Comparison of ENCODE assay signal across 27 mouse cellular contexts in genomic region chr7:139214596-139215340, GRCm38 (mm10). TPM values are rescaled to one million over a fixed set of nuclear protein-coding genes. Genes with fewer than 3 reads are reported as not detected.
A peak's percentile ranks its signal among the peaks of the same experiment; 100 is the strongest.
DNase-seq lines count a peak whose midpoint lies in the region; TF ChIP-seq lines count a peak whose summit lies in the region.
"Had no signal": no experiment of that assay in that cellular context is flagged by ENCODE, and none has a peak within 500 bp of the region (broad histone marks: within the 10 kb centered on the region; RNA-seq: fewer than 3 reads in every experiment).

No protein-coding gene starts in this region.

- intact Hi-C loops in heart, postnatal 25 days (cut with DNase I), result loop anchor here (10.0 kb wide), 1 partner anchor 370 kb away; the partner anchor contains the start of genes Mapk1ip1 and Ppp2r2d

- H3K27me3 ChIP-seq in testis, adult 2 months (ENCODE audit: control insufficient read depth, insufficient read depth, low read length), result no peaks in the 10 kb centered on the region
- H3K27me3 ChIP-seq: embryonic facial prominence, embryonic 12.5 days; forebrain, embryonic 15.5 days; hindbrain, embryonic 13.5 days; limb, embryonic 15.5 days; liver, embryonic 15.5 days; Patski had no signal

- no peak for TF ChIP-seq CTCF in testis, adult 2 months (IDR thresholded peaks at IDR 0.05; ENCODE audit: control insufficient read depth, insufficient read depth, insufficient replicate concordance, low read depth, low read length)

- H3K27ac ChIP-seq in testis, adult 2 months (ENCODE audit: control insufficient read depth, insufficient read depth, low read depth, low read length), result peak overlapping the region; percentile 66
- H3K27ac ChIP-seq: embryonic facial prominence, embryonic 12.5 days; heart, adult 2 months; hindbrain, embryonic 13.5 days; kidney, postnatal 0 days; limb, embryonic 15.5 days; liver, embryonic 15.5 days had no signal

- H3K4me3 ChIP-seq in testis, adult 2 months (ENCODE audit: control insufficient read depth, low read depth, low read length), result peak overlapping the region; percentile 90
- H3K4me3 ChIP-seq: embryonic facial prominence, embryonic 12.5 days; forebrain, embryonic 10.5 days; forebrain, embryonic 15.5 days; heart, adult 2 months; hindbrain, embryonic 13.5 days; limb, embryonic 10.5 days; limb, embryonic 15.5 days; liver, embryonic 15.5 days had no signal

- no peak for TF ChIP-seq POLR2A in testis, adult 2 months (IDR thresholded peaks at IDR 0.05; ENCODE audit: control insufficient read depth, low read depth, low read length)

- H3K36me3 ChIP-seq in testis, adult 2 months (ENCODE audit: control insufficient read depth, insufficient read depth, low read length), result peaks cover 7% of the 10 kb centered on the region
- H3K36me3 ChIP-seq: embryonic facial prominence, embryonic 12.5 days; forebrain, embryonic 10.5 days; forebrain, embryonic 15.5 days; G1E; hindbrain, embryonic 13.5 days; limb, embryonic 10.5 days; limb, embryonic 15.5 days; liver, embryonic 15.5 days had no signal

- DNase-seq in adrenal gland, postnatal 10 days, result peak; percentile 1
- no peak for DNase-seq in adrenal gland, postnatal 4 days (ENCODE audit: low spot score in 2 of 2)
- peak; percentile 3 for DNase-seq in heart, postnatal 4 days
- DNase-seq in heart, postnatal 25 days (ENCODE audit: low spot score), result no peak
- no peak for DNase-seq in testis, postnatal 14 days (ENCODE audit: low spot score)
- DNase-seq in testis, postnatal 10 days (ENCODE audit: low spot score), result peak; percentile 31
- DNase-seq: adrenal gland, postnatal 36 days; cerebellum, postnatal 36 days; heart, postnatal 14 days; kidney, adult 18-20 months; lung, embryonic 14.5 days; lung, postnatal 14 days; midbrain, embryonic 14.5 days had no signal

- peaks cover 2% of the 10 kb centered on the region; the same call in 1 of the 2 replicates for H3K4me1 ChIP-seq in testis, adult 2 months (ENCODE audit: control insufficient read depth, insufficient read depth, low read length)

RNA-seq across cellular contexts. Expression of gene Stk32c, which starts 1.7 kb away (rescaled TPM):
- total RNA-seq in adrenal gland, postnatal 10 days (2021), result 1 to 10 TPM; 2.7 to 3.5 TPM
- total RNA-seq in adrenal gland, postnatal 4 days (2021), result 1 to 10 TPM; 3.8 to 4.3 TPM
- total RNA-seq in heart, postnatal 4 days (2021), result 1 to 10 TPM; 3.3 to 3.4 TPM
- total RNA-seq in heart, postnatal 25 days (2021), result under 1 TPM; 0.73 to 0.99 TPM
- 5.1 and 5.6 TPM in 2 replicates for polyA plus RNA-seq in testis, adult 2 months (2012; rRNA removed)
- total RNA-seq: G1E had no signal
- polyA plus RNA-seq: G1E; heart, embryonic 14.5 days; liver, embryonic 15.5 days had no signal

RNA-seq across cellular contexts. Expression of gene Lrrc27, which starts 2.0 kb away (rescaled TPM):
- 1 to 10 TPM; 3.9 to 7.7 TPM for total RNA-seq in adrenal gland, postnatal 10 days (2021)
- 1 to 10 TPM; 4.5 to 5.6 TPM for total RNA-seq in adrenal gland, postnatal 4 days (2021)
- total RNA-seq in heart, postnatal 4 days (2021), result 1 to 10 TPM; 3.4 to 5.0 TPM
- 10 to 100 TPM; 19.1 to 20.0 TPM for total RNA-seq in heart, postnatal 25 days (2021)
- polyA plus RNA-seq in testis, adult 2 months (2012; rRNA removed), result 863 and 972 TPM in 2 replicates
- total RNA-seq: monocyte, adult 5-6 weeks had no signal
- polyA plus RNA-seq: G1E had no signal

RNA-seq across cellular contexts. Expression of gene Pwwp2b, which starts 33.5 kb away (rescaled TPM):
- 10 to 100 TPM in 1 of 2 experiments, 1 to 10 TPM in 1; 9.2 to 22.2 TPM for total RNA-seq in adrenal gland, postnatal 10 days (2021)
- total RNA-seq in adrenal gland, postnatal 4 days (2021), result 10 to 100 TPM; 18.2 to 21.0 TPM
- 1 to 10 TPM; 7.9 to 9.3 TPM for total RNA-seq in heart, postnatal 4 days (2021)
- total RNA-seq in heart, postnatal 25 days (2021), result 1 to 10 TPM; 8.7 to 9.7 TPM
- 304 and 317 TPM in 2 replicates for polyA plus RNA-seq in testis, adult 2 months (2012; rRNA removed)

Comparison
In these comparisons a context has a peak if more than half of its experiments do, and no peak if none do; other contexts are left out.
1. DNase-seq: peak in adrenal gland, postnatal 10 days (single experiment), heart, postnatal 4 days (single experiment) and testis, postnatal 10 days (single experiment); none in adrenal gland, postnatal 4 days (0 of 2), heart, postnatal 25 days (single experiment) and testis, postnatal 14 days (single experiment).